Mouse (Mus musculus) myocyte (in vitro differentiated cells): Measurements from ENCODE around the gene Dynll1. TPM values are rescaled to one million over a fixed set of nuclear protein-coding genes. Genes with fewer than 3 reads are reported as not detected.
A peak's percentile ranks its signal among the peaks of the same experiment; 100 is the strongest.

Experiments used
- H3K27me3 ChIP-seq: one replicate; pipeline ENCODE4 v1.6.1; 2011; ENCODE audit not compliant: control insufficient read depth, insufficient read depth, insufficient read length
- H3K36me3 ChIP-seq: one replicate; pipeline ENCODE4 v1.6.1; 2011; ENCODE audit not compliant: control insufficient read depth, insufficient read depth
- H3K4me2 ChIP-seq: one replicate; pipeline ENCODE4 v1.6.1; 2011; ENCODE audit warnings: low read depth, control low read depth
- H3K4me3 ChIP-seq: one replicate; pipeline ENCODE4 v1.5.1; 2011; ENCODE audit warnings: mild to moderate bottlenecking, control low read depth, moderate library complexity
- H3K79me2 ChIP-seq: one replicate; pipeline ENCODE4 v1.6.1; 2011; ENCODE audit not compliant: control insufficient read depth, insufficient read depth
- H3ac ChIP-seq: one replicate; pipeline ENCODE4 v1.6.1; 2011; ENCODE audit not compliant: control insufficient read depth, insufficient read length
- CEBPB ChIP-seq: IDR thresholded peaks from 2 replicates; pipeline ENCODE4 v1.6.1; 2011; ENCODE audit warnings: mild to moderate bottlenecking, moderate library complexity; ENCODE audit not compliant: poor library complexity, insufficient read depth, severe bottlenecking
- E2F4 ChIP-seq: IDR thresholded peaks from one replicate; pipeline ENCODE4 v1.6.1; 2011; ENCODE audit warnings: mild to moderate bottlenecking, control low read depth, moderate library complexity; ENCODE audit not compliant: insufficient read depth
- MAX ChIP-seq: IDR thresholded peaks from one replicate; pipeline ENCODE4 v1.6.1; 2011; ENCODE audit warnings: low read depth, mild to moderate bottlenecking, control low read depth
- MYOD1 ChIP-seq, 3 experiments: IDR thresholded peaks; one replicate each; pipeline ENCODE4 v1.6.1; 2011; ENCODE audit warnings: control low read depth in 2 of 3, low read depth in 2 of 3, mild to moderate bottlenecking in 2 of 3, moderate library complexity in 1 of 3; ENCODE audit not compliant: insufficient read length in 2 of 3, control insufficient read depth in 1 of 3
- MYOG ChIP-seq, 3 experiments: IDR thresholded peaks; one replicate each; pipeline ENCODE4 v1.6.1; 2011; ENCODE audit warnings: control low read depth in 2 of 3, low read depth in 2 of 3, mild to moderate bottlenecking in 2 of 3; ENCODE audit not compliant: insufficient read length in 2 of 3, control insufficient read depth in 1 of 3, insufficient read depth in 1 of 3
- POLR2A ChIP-seq: IDR thresholded peaks from one replicate; pipeline ENCODE4 v1.6.1; 2011; ENCODE audit warnings: low read depth, mild to moderate bottlenecking, control low read depth, moderate library complexity; ENCODE audit not compliant: insufficient read length
- POLR2AphosphoS2 ChIP-seq: IDR thresholded peaks from one replicate; pipeline ENCODE4 v1.6.1; 2011; ENCODE audit warnings: low read depth, control low read depth; ENCODE audit not compliant: insufficient read length
- REST ChIP-seq: IDR thresholded peaks from one replicate; pipeline ENCODE4 v1.6.1; 2011; ENCODE audit warnings: mild to moderate bottlenecking, control low read depth, moderate library complexity; ENCODE audit not compliant: insufficient read depth, insufficient read length
- SRF ChIP-seq: IDR thresholded peaks from one replicate; pipeline ENCODE4 v1.6.1; 2011; ENCODE audit warnings: low read depth; ENCODE audit not compliant: control insufficient read depth, insufficient read length
- TCF12 ChIP-seq: IDR thresholded peaks from one replicate; pipeline ENCODE4 v1.6.1; 2011; ENCODE audit warnings: mild to moderate bottlenecking, control low read depth; ENCODE audit not compliant: poor library complexity, insufficient read depth, severe bottlenecking
- TCF3 ChIP-seq: IDR thresholded peaks from one replicate; pipeline ENCODE4 v1.6.1; 2011; ENCODE audit warnings: low read depth, control low read depth; ENCODE audit not compliant: insufficient read length
- USF1 ChIP-seq: IDR thresholded peaks from one replicate; pipeline ENCODE4 v1.6.1; 2011; ENCODE audit warnings: low read depth, mild to moderate bottlenecking, control low read depth, moderate library complexity
- polyA plus RNA-seq: library from polyadenylated mRNA; unstranded; fragments of >200 nt; fragmentation: generic; extraction: Trizol; gene quantifications from one replicate; pipeline ENCODE4 v1.2.1, GENCODE M21; 2012; ENCODE audit warnings: missing spikeins

Gene Dynll1
- polyA plus RNA-seq, 1 experiment: 585 TPM

- no peak overlapping the region for H3K4me3 ChIP-seq
- peaks cover 91% of the 10 kb centered on the region for H3K79me2 ChIP-seq
- TF ChIP-seq MYOD1 (IDR thresholded peaks at IDR 0.05; ENCODE audit: control insufficient read depth in 1 of 3, insufficient read length in 2 of 3, low read depth in 2 of 3) (no peak), SRF (no peak), REST (no peak), E2F4 (no peak), MYOG (IDR thresholded peaks at IDR 0.05; ENCODE audit: control insufficient read depth in 1 of 3, insufficient read depth in 1 of 3, insufficient read length in 2 of 3, low read depth in 2 of 3) (no peak)
- no peak overlapping the region for H3ac ChIP-seq
- no peaks in the 10 kb centered on the region for H3K27me3 ChIP-seq
- no peaks in the 10 kb centered on the region for H3K36me3 ChIP-seq
- peak overlapping the region; percentile 98 for H3K4me2 ChIP-seq
These were observed 32.5 kb downstream of the Dynll1 start for GRCm38 (mm10) chr5:115268266-115268665.

DNA sequence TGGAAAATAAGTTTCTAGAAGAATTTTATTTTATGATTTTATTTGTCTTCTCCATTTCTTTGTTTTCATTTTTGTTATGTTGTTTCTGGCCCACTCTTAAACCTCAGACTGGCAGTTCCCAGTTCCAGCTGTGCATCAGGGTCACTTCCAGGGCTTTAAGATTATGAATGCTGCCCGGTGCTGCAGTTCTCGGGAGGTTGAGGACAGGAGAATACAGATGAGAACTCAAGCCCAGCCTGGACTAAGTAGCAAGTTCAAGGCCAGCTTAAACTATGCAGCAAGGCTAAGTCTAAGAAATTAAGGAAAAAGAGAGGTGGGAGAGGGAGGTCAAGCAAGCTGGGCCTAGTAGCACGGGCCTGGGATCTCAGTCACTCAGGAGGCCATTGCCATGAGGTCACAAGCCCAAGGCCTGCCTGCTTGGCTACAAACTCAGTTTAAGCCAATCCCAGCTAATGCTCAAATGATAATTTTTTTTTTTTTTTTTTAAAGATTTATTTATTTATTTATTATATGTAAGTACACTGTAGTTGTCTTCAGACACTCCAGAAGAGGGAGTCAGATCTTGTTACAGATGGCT lies 33.2 kb downstream of the Dynll1 start:
- Histone ChIP-seq H3K4me2 (peak overlapping the region; percentile 35), H3K36me3 (no peaks in the 10 kb centered on the region), H3K4me3 (no peak overlapping the region)

DNA sequence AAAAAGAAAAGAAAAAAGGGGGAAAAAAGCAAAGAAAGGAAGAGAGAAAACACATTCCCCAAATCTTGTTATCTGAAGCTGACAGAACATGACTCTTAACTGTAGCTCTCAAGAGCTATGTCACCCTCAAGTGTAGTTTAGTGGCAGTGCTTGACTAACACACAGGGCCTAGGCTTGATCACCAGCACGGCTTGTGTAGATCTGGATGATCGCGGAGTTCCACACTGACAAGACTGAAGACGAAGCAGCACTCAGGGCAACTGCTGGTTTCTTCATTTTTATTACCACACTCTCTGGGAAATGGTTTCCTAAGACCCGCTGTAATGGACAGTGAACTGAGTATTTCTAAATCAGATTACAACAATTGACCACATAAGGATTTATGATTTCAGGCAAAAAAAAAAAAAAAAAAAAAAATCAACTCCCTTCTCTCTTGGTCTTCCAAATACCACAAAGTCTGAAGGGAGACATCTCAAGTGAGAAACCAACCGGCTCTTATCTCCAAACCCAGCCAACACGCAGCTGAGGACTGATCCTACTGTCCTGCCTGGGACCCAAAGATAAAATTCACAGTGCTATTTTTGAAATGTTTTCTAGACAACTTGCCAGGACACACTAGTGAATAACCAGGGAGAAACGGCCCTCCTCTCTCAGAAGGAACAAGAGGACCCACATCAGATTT lies 33.9 kb downstream of the Dynll1 start:
- peak overlapping the region; percentile 35 for H3K4me2 ChIP-seq
- peaks cover 98% of the 10 kb centered on the region for H3K79me2 ChIP-seq
- no peak overlapping the region for H3ac ChIP-seq
- no peaks in the 10 kb centered on the region for H3K36me3 ChIP-seq
- H3K27me3 ChIP-seq: no peaks in the 10 kb centered on the region
- TF ChIP-seq MYOD1 (IDR thresholded peaks at IDR 0.05; ENCODE audit: control insufficient read depth in 1 of 3, insufficient read length in 2 of 3, low read depth in 2 of 3) (no peak), TCF3 (no peak), TCF12 (no peak), POLR2AphosphoS2 (no peak), SRF (no peak)
- no peak overlapping the region for H3K4me3 ChIP-seq

More for the DNA sequence above, 33.2 kb downstream of the Dynll1 start:
- no peak overlapping the region for H3ac ChIP-seq
- peaks cover 98% of the 10 kb centered on the region for H3K79me2 ChIP-seq
- no peaks in the 10 kb centered on the region for H3K27me3 ChIP-seq
- TF ChIP-seq MAX (no peak), MYOD1 (IDR thresholded peaks at IDR 0.05; ENCODE audit: control insufficient read depth in 1 of 3, insufficient read length in 2 of 3, low read depth in 2 of 3) (no peak), MYOG (IDR thresholded peaks at IDR 0.05; ENCODE audit: control insufficient read depth in 1 of 3, insufficient read depth in 1 of 3, insufficient read length in 2 of 3, low read depth in 2 of 3) (no peak), E2F4 (no peak), POLR2A (no peak), USF1 (no peak), TCF12 (no peak), SRF (no peak), POLR2AphosphoS2 (no peak), REST (no peak), CEBPB (no peak), TCF3 (no peak)

DNA sequence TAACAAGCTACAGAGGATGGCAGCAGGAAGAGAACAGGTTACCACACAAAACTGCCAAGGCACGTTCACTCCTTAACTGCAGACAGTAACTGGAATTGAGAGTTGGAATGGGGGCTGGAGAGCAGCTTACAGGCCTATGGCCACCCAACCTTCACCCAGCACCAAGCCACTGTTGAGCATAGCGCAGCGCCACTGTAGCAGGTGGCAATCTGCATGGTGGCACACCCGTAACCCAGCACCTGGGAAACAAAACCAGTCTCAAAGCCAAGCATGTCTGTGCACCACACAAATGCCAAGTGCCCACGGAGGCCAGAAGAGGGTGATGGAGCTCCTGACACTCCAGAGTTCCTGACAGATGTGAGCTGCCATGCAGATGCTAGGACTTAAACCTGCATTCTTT lies 34.5 kb downstream of the Dynll1 start:
- H3K36me3 ChIP-seq: no peaks in the 10 kb centered on the region
- H3K79me2 ChIP-seq: peaks cover 98% of the 10 kb centered on the region
- no peak for TF ChIP-seq TCF12
- TF ChIP-seq TCF3: no peak
- TF ChIP-seq POLR2AphosphoS2: no peak
- TF ChIP-seq MAX: no peak
- TF ChIP-seq REST: no peak
- peak in 2 of 3 experiments; percentile 14 to 57 for TF ChIP-seq MYOG (IDR thresholded peaks at IDR 0.05; ENCODE audit: control insufficient read depth in 1 of 3, insufficient read depth in 1 of 3, insufficient read length in 2 of 3, low read depth in 2 of 3)
- no peak for TF ChIP-seq USF1
- peak in 2 of 3 experiments; percentile 25 to 61 for TF ChIP-seq MYOD1 (IDR thresholded peaks at IDR 0.05; ENCODE audit: control insufficient read depth in 1 of 3, insufficient read length in 2 of 3, low read depth in 2 of 3)
- H3K4me3 ChIP-seq: no peak overlapping the region
- H3K4me2 ChIP-seq: peak overlapping the region; percentile 35
- H3ac ChIP-seq: no peak overlapping the region
- H3K27me3 ChIP-seq: no peaks in the 10 kb centered on the region

GRCm38 (mm10) chr5:115262502-115263291 lies 38.1 kb downstream of the Dynll1 start:
- TF ChIP-seq CEBPB: no peak
- H3K36me3 ChIP-seq: peaks cover 8% of the 10 kb centered on the region
- no peak overlapping the region for H3K4me2 ChIP-seq
- H3K79me2 ChIP-seq: peaks cover 82% of the 10 kb centered on the region
- no peaks in the 10 kb centered on the region for H3K27me3 ChIP-seq
- no peak overlapping the region for H3K4me3 ChIP-seq
- H3ac ChIP-seq: no peak overlapping the region
